16 mouse cellular contexts compared by ENCODE assay signal in the genomic region with DNA sequence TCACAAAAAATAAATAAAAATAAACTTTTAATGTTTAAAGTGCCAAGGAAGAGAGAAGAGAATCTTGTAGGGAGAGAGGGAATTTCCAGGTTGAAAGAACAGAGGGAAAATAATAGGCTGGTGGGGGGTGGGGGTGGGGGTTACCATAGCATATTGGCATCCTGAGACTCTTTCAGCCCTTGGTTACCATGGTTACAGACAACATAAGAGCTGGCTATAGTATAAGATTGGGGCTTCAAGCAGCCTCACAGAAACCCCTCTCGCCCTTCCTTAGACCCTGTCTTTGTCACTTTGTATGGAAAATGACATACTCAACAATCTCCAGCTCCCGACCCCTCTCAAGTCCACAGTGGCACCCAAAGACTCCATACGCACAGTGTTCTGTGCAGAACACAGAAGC. TPM values are rescaled to one million over a fixed set of nuclear protein-coding genes. Genes with fewer than 3 reads are reported as not detected.
A peak's percentile ranks its signal among the peaks of the same experiment; 100 is the strongest.
DNase-seq lines count a peak whose midpoint lies in the region; ATAC-seq lines count a peak whose summit lies in the region.
"Had no signal": no experiment of that assay in that cellular context is flagged by ENCODE, and none has a peak within 500 bp of the region (broad histone marks: within the 10 kb centered on the region; RNA-seq: fewer than 3 reads in every experiment).

No protein-coding gene starts in this region.

- no peak for ATAC-seq in forebrain, embryonic 16.5 days
- ATAC-seq in neural tube, embryonic 15.5 days (ENCODE audit: low FRiP score) = peak; percentile 30
- ATAC-seq: activated CD4-positive, CD25-positive, alpha-beta regulatory T cell, adult 4 months had no signal

- peak overlapping the region; percentile 48; the same call in 1 of the 2 replicates for H3K27ac ChIP-seq in embryonic facial prominence, embryonic 10.5 days (replicated peaks)
- peak overlapping the region; percentile 67 for H3K27ac ChIP-seq in forebrain, embryonic 16.5 days (ENCODE audit: low read length)
- H3K27ac ChIP-seq in midbrain, embryonic 10.5 days (replicated peaks) = peak overlapping the region; percentile 84
- peak overlapping the region; percentile 23; the same call in 1 of the 2 replicates for H3K27ac ChIP-seq in neural tube, embryonic 15.5 days (replicated peaks)
- H3K27ac ChIP-seq: lung, embryonic 15.5 days had no signal

- H3K9ac ChIP-seq in forebrain, embryonic 16.5 days (replicated peaks; ENCODE audit: low read depth, low read length) = no peak overlapping the region
- H3K9ac ChIP-seq in neural tube, embryonic 15.5 days (replicated peaks) = no peak overlapping the region
- H3K9ac ChIP-seq: lung, embryonic 15.5 days had no signal

- H3K9me3 ChIP-seq in embryonic facial prominence, embryonic 10.5 days = no peaks in the 10 kb centered on the region
- H3K9me3 ChIP-seq in forebrain, embryonic 16.5 days (ENCODE audit: control insufficient read depth, low read length) = no peaks in the 10 kb centered on the region
- no peaks in the 10 kb centered on the region for H3K9me3 ChIP-seq in midbrain, embryonic 10.5 days (replicated peaks)
- H3K9me3 ChIP-seq in neural tube, embryonic 15.5 days (replicated peaks) = no peaks in the 10 kb centered on the region
- H3K9me3 ChIP-seq: lung, embryonic 15.5 days had no signal

- 64% methylated on average over 3 of the region's 3 CpGs for WGBS in embryonic facial prominence, embryonic 10.5 days
- WGBS in forebrain, embryonic 16.5 days = 3% methylated on average over 3 of the region's 3 CpGs
- WGBS in midbrain, embryonic 10.5 days = 23% methylated on average over 3 of the region's 3 CpGs
- 16% methylated on average over 3 of the region's 3 CpGs for WGBS in neural tube, embryonic 15.5 days

- DNase-seq in embryonic facial prominence, embryonic 10.5 days (ENCODE audit: low spot score) = no peak
- peak; percentile 48 for DNase-seq in midbrain, embryonic 10.5 days (ENCODE audit: low spot score)
- DNase-seq in urinary bladder, postnatal 4 days (ENCODE audit: low spot score in 2 of 2) = no peak
- DNase-seq in heart, adult 18-20 months = no peak
- DNase-seq in layer of hippocampus, postnatal 10 days (ENCODE audit: low spot score in 2 of 2) = no peak
- DNase-seq: cerebellum, adult 9-10 months; kidney, adult 2 months; kidney, postnatal 4 days; liver; thymus, adult 2 months had no signal

- peak overlapping the region; percentile 15 for H3K4me2 ChIP-seq in forebrain, embryonic 16.5 days (ENCODE audit: low read length)
- peak overlapping the region; percentile 22; the same call in 1 of the 2 replicates for H3K4me2 ChIP-seq in neural tube, embryonic 15.5 days
- H3K4me2 ChIP-seq: lung, embryonic 15.5 days had no signal

- H3K36me3 ChIP-seq in embryonic facial prominence, embryonic 10.5 days (replicated peaks) = no peaks in the 10 kb centered on the region
- H3K36me3 ChIP-seq in forebrain, embryonic 16.5 days (ENCODE audit: control insufficient read depth, insufficient read depth) = no peaks in the 10 kb centered on the region
- H3K36me3 ChIP-seq in midbrain, embryonic 10.5 days = 0 out of 2 replicates have a peak, but pooled peaks cover 4% of the 10 kb centered on the region
- no peaks in the 10 kb centered on the region for H3K36me3 ChIP-seq in neural tube, embryonic 15.5 days
- H3K36me3 ChIP-seq: lung, embryonic 15.5 days had no signal

- H3K4me3 ChIP-seq in embryonic facial prominence, embryonic 10.5 days = no peak overlapping the region
- H3K4me3 ChIP-seq in forebrain, embryonic 16.5 days (replicated peaks; ENCODE audit: low read length) = no peak overlapping the region
- no peak overlapping the region; the same call in 1 of the 2 replicates for H3K4me3 ChIP-seq in midbrain, embryonic 10.5 days
- no peak overlapping the region for H3K4me3 ChIP-seq in neural tube, embryonic 15.5 days (replicated peaks)
- H3K4me3 ChIP-seq: lung, embryonic 15.5 days had no signal

- H3K27me3 ChIP-seq in embryonic facial prominence, embryonic 10.5 days (replicated peaks; ENCODE audit: low read depth, poor library complexity, severe bottlenecking) = no peaks in the 10 kb centered on the region
- no peaks in the 10 kb centered on the region for H3K27me3 ChIP-seq in forebrain, embryonic 16.5 days (replicated peaks; ENCODE audit: control insufficient read depth, insufficient read depth, low read length)
- no peaks in the 10 kb centered on the region for H3K27me3 ChIP-seq in midbrain, embryonic 10.5 days (ENCODE audit: low read depth, poor library complexity, severe bottlenecking)
- no peaks in the 10 kb centered on the region for H3K27me3 ChIP-seq in neural tube, embryonic 15.5 days (replicated peaks)
- H3K27me3 ChIP-seq: lung, embryonic 15.5 days had no signal

- peaks cover 13% of the 10 kb centered on the region; the same call in 1 of the 2 replicates for H3K4me1 ChIP-seq in embryonic facial prominence, embryonic 10.5 days
- H3K4me1 ChIP-seq in forebrain, embryonic 16.5 days (replicated peaks; ENCODE audit: control insufficient read depth, insufficient read depth, low read length) = peaks cover 78% of the 10 kb centered on the region
- H3K4me1 ChIP-seq in midbrain, embryonic 10.5 days = peaks cover 77% of the 10 kb centered on the region
- peaks cover 53% of the 10 kb centered on the region for H3K4me1 ChIP-seq in neural tube, embryonic 15.5 days
- H3K4me1 ChIP-seq: lung, embryonic 15.5 days had no signal

RNA-seq across cellular contexts. Expression of gene Kcnk10, which starts 13.7 kb away (rescaled TPM):
- polyA plus RNA-seq in embryonic facial prominence, embryonic 10.5 days (2016; fragmentation: Nextera tagmentation; extraction: Ambion mirVana) = 4.3 and 6.9 TPM in 2 replicates
- 57.8 and 58.8 TPM in 2 replicates for polyA plus RNA-seq in forebrain, embryonic 16.5 days (2015; fragmentation: Nextera tagmentation; extraction: Ambion mirVana)
- polyA plus RNA-seq in midbrain, embryonic 10.5 days (2016; fragmentation: Nextera tagmentation; extraction: Ambion mirVana) = 17.7 and 33.2 TPM in 2 replicates
- polyA plus RNA-seq in neural tube, embryonic 15.5 days (2015; fragmentation: Nextera tagmentation; extraction: Ambion mirVana) = 30.0 and 31.5 TPM in 2 replicates
- total RNA-seq in heart, adult 18-20 months (2021) = under 1 TPM in 1 of 2 experiments, not detected in 1; 0.05 TPM
- 10 to 100 TPM; 49.7 to 49.9 TPM for total RNA-seq in layer of hippocampus, postnatal 10 days (2021)
- total RNA-seq: granulocyte monocyte progenitor cell, adult 5-6 weeks; heart, postnatal 25 days had no signal

Comparison
In these comparisons a context has a peak if more than half of its experiments do, and no peak if none do; other contexts are left out.
1. H3K27ac ChIP-seq: peak in every context shown above with its lines; median percentile 84 in midbrain, embryonic 10.5 days; 67 in forebrain, embryonic 16.5 days; 48 in embryonic facial prominence, embryonic 10.5 days; 23 in neural tube, embryonic 15.5 days.